Mouse (Mus musculus): Measurements from ENCODE around the gene Snx6.
"Not testable (repeated sequence)": the region's sequence is repeated elsewhere in the genome, so short reads cannot be mapped to it uniquely, and the experiment has no call there.

DNA sequence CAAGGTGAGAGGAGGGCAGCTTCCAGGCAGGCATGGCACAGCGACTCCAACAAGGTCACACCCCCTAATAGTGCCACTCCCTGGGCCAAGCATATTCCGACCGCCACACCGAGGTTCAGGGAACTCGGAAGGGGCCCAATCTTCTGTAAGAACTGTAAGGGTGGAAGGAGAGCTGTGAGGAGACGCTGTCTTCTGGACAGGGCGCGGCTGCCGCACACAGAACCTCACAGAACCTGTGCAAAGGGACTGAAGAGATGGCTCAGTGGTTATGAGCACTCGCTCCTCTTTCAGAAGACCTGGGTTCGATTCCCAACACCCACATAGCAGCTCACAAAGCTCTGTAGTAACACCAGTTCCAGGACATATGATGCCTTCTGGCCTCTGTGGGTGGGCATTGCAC, 78.0 kb downstream of the Snx6 start:
- not testable (repeated sequence) for TF ChIP-seq CTCF (IDR thresholded peaks at IDR 0.05; ENCODE audit: control insufficient read depth, insufficient read depth, insufficient replicate concordance, low read depth, low read length); POLR2A (IDR thresholded peaks at IDR 0.05; ENCODE audit: control insufficient read depth, low read depth, low read length)
